Mouse (Mus musculus): ENCODE measurements around the gene Syk. TPM values are rescaled to one million over a fixed set of nuclear protein-coding genes. Genes with fewer than 3 reads are reported as not detected.

Syk gene
- polyA plus RNA-seq, 1 experiment = 126 TPM

- no peak for DNase-seq (ENCODE audit: low read depth in 1 of 2, low spot score in 2 of 2)
- H3K4me3 ChIP-seq (ENCODE audit: extremely low read depth, insufficient read depth, insufficient read length) = no peak overlapping the region
- 54% methylated on average over 5 of the region's 5 CpGs for WGBS
- no peak for TF ChIP-seq CTCF (IDR thresholded peaks at IDR 0.05; ENCODE audit: extremely low read depth, insufficient read depth, insufficient read length, insufficient replicate concordance)
- no peak for TF ChIP-seq POLR2A (IDR thresholded peaks at IDR 0.05; ENCODE audit: low read depth, low read length)
- 0 out of 2 replicates have a peak overlapping the region, but pooled peaks have one; percentile 12 for H3K27ac ChIP-seq (ENCODE audit: insufficient read depth, low read length)
- no peaks in the 10 kb centered on the region for H3K36me3 ChIP-seq (ENCODE audit: control insufficient read depth, insufficient read depth, low read length)
- H3K4me1 ChIP-seq (ENCODE audit: control insufficient read depth, insufficient read depth, insufficient read length) = peaks cover 24% of the 10 kb centered on the region
- no peaks in the 10 kb centered on the region for H3K27me3 ChIP-seq (ENCODE audit: control insufficient read depth, insufficient read depth, low read length)
Measured at GRCm38 (mm10) chr13:52541385-52542035, 41.5 kb upstream of the Syk start.

GRCm38 (mm10) chr13:52542036-52542526 is 40.9 kb upstream of the Syk start:
- Histone ChIP-seq H3K36me3 (ENCODE audit: control insufficient read depth, insufficient read depth, low read length) (no peaks in the 10 kb centered on the region), H3K4me1 (ENCODE audit: control insufficient read depth, insufficient read depth, insufficient read length) (peaks cover 20% of the 10 kb centered on the region), H3K27ac (ENCODE audit: insufficient read depth, low read length) (0 out of 2 replicates have a peak overlapping the region, but pooled peaks have one; percentile 5), H3K27me3 (ENCODE audit: control insufficient read depth, insufficient read depth, low read length) (no peaks in the 10 kb centered on the region), H3K4me3 (ENCODE audit: extremely low read depth, insufficient read depth, insufficient read length) (no peak overlapping the region)
- TF ChIP-seq CTCF (IDR thresholded peaks at IDR 0.05; ENCODE audit: extremely low read depth, insufficient read depth, insufficient read length, insufficient replicate concordance) (no peak), POLR2A (IDR thresholded peaks at IDR 0.05; ENCODE audit: low read depth, low read length) (no peak)
- no peak for DNase-seq (ENCODE audit: low read depth in 1 of 2, low spot score in 2 of 2)
- 48% methylated on average over 8 of the region's 8 CpGs for WGBS

- peak overlapping the region; percentile 23; the same call in 1 of the 2 replicates for H3K27ac ChIP-seq (ENCODE audit: insufficient read depth, low read length)
- no peak for DNase-seq (ENCODE audit: low read depth in 1 of 2, low spot score in 2 of 2)
Measured at GRCm38 (mm10) chr13:52542636-52543035, 40.3 kb upstream of the Syk start.

GRCm38 (mm10) chr13:52546288-52546687 is 36.7 kb upstream of the Syk start:
- H3K4me1 ChIP-seq (ENCODE audit: control insufficient read depth, insufficient read depth, insufficient read length) = peaks cover 13% of the 10 kb centered on the region
- TF ChIP-seq POLR2A (IDR thresholded peaks at IDR 0.05; ENCODE audit: low read depth, low read length) (no peak), CTCF (IDR thresholded peaks at IDR 0.05; ENCODE audit: extremely low read depth, insufficient read depth, insufficient read length, insufficient replicate concordance) (no peak)
- H3K27ac ChIP-seq (ENCODE audit: insufficient read depth, low read length) = no peak overlapping the region
- H3K36me3 ChIP-seq (ENCODE audit: control insufficient read depth, insufficient read depth, low read length) = no peaks in the 10 kb centered on the region
- WGBS = 77% methylated on average over 6 of the region's 6 CpGs
- DNase-seq (ENCODE audit: low read depth in 1 of 2, low spot score in 2 of 2) = no peak
- H3K4me3 ChIP-seq (ENCODE audit: extremely low read depth, insufficient read depth, insufficient read length) = no peak overlapping the region
- H3K27me3 ChIP-seq (ENCODE audit: control insufficient read depth, insufficient read depth, low read length) = no peaks in the 10 kb centered on the region

More at GRCm38 (mm10) chr13:52542636-52543035, 40.3 kb upstream of the Syk start:
- Histone ChIP-seq H3K4me1 (ENCODE audit: control insufficient read depth, insufficient read depth, insufficient read length) (peaks cover 19% of the 10 kb centered on the region), H3K27me3 (ENCODE audit: control insufficient read depth, insufficient read depth, low read length) (no peaks in the 10 kb centered on the region), H3K4me3 (ENCODE audit: extremely low read depth, insufficient read depth, insufficient read length) (no peak overlapping the region), H3K36me3 (ENCODE audit: control insufficient read depth, insufficient read depth, low read length) (no peaks in the 10 kb centered on the region)
- TF ChIP-seq CTCF (IDR thresholded peaks at IDR 0.05; ENCODE audit: extremely low read depth, insufficient read depth, insufficient read length, insufficient replicate concordance) (no peak), POLR2A (IDR thresholded peaks at IDR 0.05; ENCODE audit: low read depth, low read length) (no peak)
- WGBS = 25% methylated on average over 4 of the region's 4 CpGs

GRCm38 (mm10) chr13:52550690-52551193 is 32.2 kb upstream of the Syk start:
- no peak overlapping the region for H3K4me3 ChIP-seq (ENCODE audit: extremely low read depth, insufficient read depth, insufficient read length)
- TF ChIP-seq POLR2A (IDR thresholded peaks at IDR 0.05; ENCODE audit: low read depth, low read length) (no peak), CTCF (IDR thresholded peaks at IDR 0.05; ENCODE audit: extremely low read depth, insufficient read depth, insufficient read length, insufficient replicate concordance) (no peak)
- H3K27ac ChIP-seq (ENCODE audit: insufficient read depth, low read length) = peak overlapping the region; percentile 71
- H3K36me3 ChIP-seq (ENCODE audit: control insufficient read depth, insufficient read depth, low read length) = no peaks in the 10 kb centered on the region
- no peak for DNase-seq (ENCODE audit: low read depth in 1 of 2, low spot score in 2 of 2)
- peaks cover 9% of the 10 kb centered on the region; the same call in 1 of the 2 replicates for H3K4me1 ChIP-seq (ENCODE audit: control insufficient read depth, insufficient read depth, insufficient read length)
- 50% methylated on average over 5 of the region's 5 CpGs for WGBS
- H3K27me3 ChIP-seq (ENCODE audit: control insufficient read depth, insufficient read depth, low read length) = no peaks in the 10 kb centered on the region

GRCm38 (mm10) chr13:52551275-52551674 is 31.7 kb upstream of the Syk start:
- peak overlapping the region; percentile 71 for H3K27ac ChIP-seq (ENCODE audit: insufficient read depth, low read length)
- peaks cover 9% of the 10 kb centered on the region; the same call in 1 of the 2 replicates for H3K4me1 ChIP-seq (ENCODE audit: control insufficient read depth, insufficient read depth, insufficient read length)
- TF ChIP-seq POLR2A (IDR thresholded peaks at IDR 0.05; ENCODE audit: low read depth, low read length) = no peak
- TF ChIP-seq CTCF (IDR thresholded peaks at IDR 0.05; ENCODE audit: extremely low read depth, insufficient read depth, insufficient read length, insufficient replicate concordance) = no peak
- DNase-seq (ENCODE audit: low read depth in 1 of 2, low spot score in 2 of 2) = peak in 1 of 2 experiments; percentile 44
- H3K4me3 ChIP-seq (ENCODE audit: extremely low read depth, insufficient read depth, insufficient read length) = peak overlapping the region; percentile 19; the same call in 1 of the 2 replicates
- H3K27me3 ChIP-seq (ENCODE audit: control insufficient read depth, insufficient read depth, low read length) = no peaks in the 10 kb centered on the region
- 10% methylated on average over 9 of the region's 9 CpGs for WGBS
- no peaks in the 10 kb centered on the region for H3K36me3 ChIP-seq (ENCODE audit: control insufficient read depth, insufficient read depth, low read length)
